Mouse (Mus musculus) frontal cortex, postnatal 36 days (tissue): ENCODE results near the gene Anxa9.

Source experiments
- DNase-seq, 2 experiments: peaks; one replicate each; pipeline ENCODE4 v3.0.0; 2022; ENCODE audit warnings: low spot score in 2 of 2

The Anxa9 gene

GRCm38 (mm10) chr3:95284062-95284461, 22.9 kb downstream of the Anxa9 start:
- no peak for DNase-seq

- no peak for DNase-seq
Observed at GRCm38 (mm10) chr3:95283589-95283941, 23.4 kb downstream of the Anxa9 start.

- DNase-seq, result peak; percentile 69 to 73
Observed at GRCm38 (mm10) chr3:95282865-95283588, 23.9 kb downstream of the Anxa9 start.

- peak in 1 of 2 experiments; percentile 32 for DNase-seq
Observed at GRCm38 (mm10) chr3:95282381-95282864, 24.6 kb downstream of the Anxa9 start.

- peak; percentile 98 to 99 for DNase-seq
Observed at GRCm38 (mm10) chr3:95281216-95282126, 25.5 kb downstream of the Anxa9 start, which contains the start of the genes Mindy1 and Prune1. Gene Mindy1, plus strand, starts transcription at chr3:95281345. Gene Prune1, minus strand, starts transcription at chr3:95282076.

GRCm38 (mm10) chr3:95280747-95281146, 26.2 kb downstream of the Anxa9 start:
- peak in 1 of 2 experiments; percentile 24 for DNase-seq

- DNase-seq, result no peak
Observed at GRCm38 (mm10) chr3:95277149-95277551, 29.8 kb downstream of the Anxa9 start.

- DNase-seq, result no peak
Observed at GRCm38 (mm10) chr3:95276428-95276934, 30.5 kb downstream of the Anxa9 start.

- DNase-seq, result no peak
Observed at GRCm38 (mm10) chr3:95275161-95275560, 31.8 kb downstream of the Anxa9 start.

GRCm38 (mm10) chr3:95274453-95274852, 32.5 kb downstream of the Anxa9 start:
- DNase-seq, result no peak

- DNase-seq, result no peak
Observed at GRCm38 (mm10) chr3:95273471-95273870, 33.5 kb downstream of the Anxa9 start.

GRCm38 (mm10) chr3:95270766-95271364, 36.1 kb downstream of the Anxa9 start:
- DNase-seq, result no peak

- peak; percentile 31 to 53 for DNase-seq
Observed at GRCm38 (mm10) chr3:95269789-95270188, 37.2 kb downstream of the Anxa9 start.

GRCm38 (mm10) chr3:95267855-95268254, 39.1 kb downstream of the Anxa9 start:
- no peak for DNase-seq

- DNase-seq, result no peak
Observed at GRCm38 (mm10) chr3:95266052-95266451, 40.9 kb downstream of the Anxa9 start.

- DNase-seq, result no peak
Observed at GRCm38 (mm10) chr3:95264724-95265123, 42.3 kb downstream of the Anxa9 start.

GRCm38 (mm10) chr3:95263089-95263739, 43.8 kb downstream of the Anxa9 start:
- DNase-seq, result peak in 1 of 2 experiments; percentile 58

- DNase-seq, result no peak
Observed at GRCm38 (mm10) chr3:95261975-95262374, 45.0 kb downstream of the Anxa9 start.

- no peak for DNase-seq
Observed at GRCm38 (mm10) chr3:95256931-95257330, 50.0 kb downstream of the Anxa9 start.

- no peak for DNase-seq
Observed at GRCm38 (mm10) chr3:95250783-95251424, 56.1 kb downstream of the Anxa9 start, which contains the start of gene Bnipl. Gene Bnipl, minus strand, starts transcription at chr3:95251193.

- DNase-seq, result no peak
Observed at GRCm38 (mm10) chr3:95250361-95250760, 56.6 kb downstream of the Anxa9 start.
